Mouse (Mus musculus): ENCODE results near the gene Phlda1. TPM values are rescaled to one million over a fixed set of nuclear protein-coding genes. Genes with fewer than 3 reads are reported as not detected.

The Phlda1 gene
- polyA plus RNA-seq, 1 experiment: 23.2 TPM

DNA sequence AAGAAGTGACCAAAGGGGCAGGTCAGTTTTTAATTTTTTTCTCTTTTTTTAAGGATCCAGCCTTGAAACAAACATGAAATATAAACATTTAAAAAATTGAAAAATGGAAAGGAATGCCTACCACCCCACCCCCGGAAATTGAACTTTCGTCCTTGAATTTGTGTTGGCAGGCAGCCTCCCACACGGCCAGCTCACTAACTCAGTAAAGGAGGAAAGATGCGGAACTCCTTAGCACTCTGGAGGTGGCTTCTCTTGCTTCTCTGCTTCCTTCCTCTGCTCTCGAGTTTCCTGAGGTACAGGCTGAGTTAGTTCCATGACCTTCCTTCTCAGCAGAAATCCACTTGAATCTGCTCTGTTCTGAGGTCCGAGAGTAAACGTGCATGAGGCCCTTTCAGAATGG lies 4.7 kb downstream of the Phlda1 start:
- Histone ChIP-seq H3K4me3 (ENCODE audit: insufficient read depth, low read length) (no peak overlapping the region), H3K27ac (ENCODE audit: insufficient read depth, low read length) (no peak overlapping the region), H3K4me1 (ENCODE audit: control insufficient read depth, insufficient read depth, low read length) (no peaks in the 10 kb centered on the region; the same call in 1 of the 2 replicates)
- no peak for TF ChIP-seq POLR2A (IDR thresholded peaks at IDR 0.05; ENCODE audit: extremely low read depth, insufficient read depth, low read length)
- TF ChIP-seq CTCF (IDR thresholded peaks at IDR 0.05; ENCODE audit: extremely low read depth, insufficient read depth, low read length): no peak

DNA sequence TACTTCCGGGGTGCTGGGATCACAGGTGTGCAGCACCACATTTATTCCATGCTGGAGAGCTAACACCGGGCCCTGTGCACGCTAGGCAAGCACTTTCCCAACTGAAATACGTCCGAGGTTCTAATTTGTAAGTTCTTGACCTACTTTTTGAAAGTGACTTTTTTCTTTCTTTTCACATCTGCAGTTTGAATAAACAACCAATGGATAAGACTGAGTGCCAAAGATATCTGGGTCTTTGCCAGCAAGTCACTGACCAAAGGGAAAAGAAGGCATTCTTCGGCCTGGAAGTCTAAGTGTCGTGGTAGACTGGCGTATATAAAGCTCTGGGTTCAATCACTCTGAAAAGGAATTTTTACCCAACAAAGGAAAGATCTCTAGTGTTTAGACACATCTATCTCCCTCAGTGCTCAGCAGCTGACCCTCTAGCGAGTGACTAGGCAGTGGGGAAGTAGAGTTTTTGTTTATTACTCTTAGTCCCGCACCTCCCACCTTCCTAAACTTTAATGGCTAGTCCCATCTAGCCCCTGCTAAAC lies 6.0 kb downstream of the Phlda1 start:
- no peak for TF ChIP-seq CTCF (IDR thresholded peaks at IDR 0.05; ENCODE audit: extremely low read depth, insufficient read depth, low read length)
- no peak for TF ChIP-seq POLR2A (IDR thresholded peaks at IDR 0.05; ENCODE audit: extremely low read depth, insufficient read depth, low read length)
- Histone ChIP-seq H3K27ac (ENCODE audit: insufficient read depth, low read length) (no peak overlapping the region), H3K4me1 (ENCODE audit: control insufficient read depth, insufficient read depth, low read length) (no peaks in the 10 kb centered on the region; the same call in 1 of the 2 replicates), H3K4me3 (ENCODE audit: insufficient read depth, low read length) (no peak overlapping the region)

GRCm38 (mm10) chr10:111514282-111514885 lies 8.3 kb downstream of the Phlda1 start:
- TF ChIP-seq POLR2A (IDR thresholded peaks at IDR 0.05; ENCODE audit: extremely low read depth, insufficient read depth, low read length) (no peak), CTCF (IDR thresholded peaks at IDR 0.05; ENCODE audit: extremely low read depth, insufficient read depth, low read length) (no peak)
- Histone ChIP-seq H3K27ac (ENCODE audit: insufficient read depth, low read length) (no peak overlapping the region), H3K4me3 (ENCODE audit: insufficient read depth, low read length) (no peak overlapping the region), H3K4me1 (ENCODE audit: control insufficient read depth, insufficient read depth, low read length) (no peaks in the 10 kb centered on the region; the same call in 1 of the 2 replicates)

DNA sequence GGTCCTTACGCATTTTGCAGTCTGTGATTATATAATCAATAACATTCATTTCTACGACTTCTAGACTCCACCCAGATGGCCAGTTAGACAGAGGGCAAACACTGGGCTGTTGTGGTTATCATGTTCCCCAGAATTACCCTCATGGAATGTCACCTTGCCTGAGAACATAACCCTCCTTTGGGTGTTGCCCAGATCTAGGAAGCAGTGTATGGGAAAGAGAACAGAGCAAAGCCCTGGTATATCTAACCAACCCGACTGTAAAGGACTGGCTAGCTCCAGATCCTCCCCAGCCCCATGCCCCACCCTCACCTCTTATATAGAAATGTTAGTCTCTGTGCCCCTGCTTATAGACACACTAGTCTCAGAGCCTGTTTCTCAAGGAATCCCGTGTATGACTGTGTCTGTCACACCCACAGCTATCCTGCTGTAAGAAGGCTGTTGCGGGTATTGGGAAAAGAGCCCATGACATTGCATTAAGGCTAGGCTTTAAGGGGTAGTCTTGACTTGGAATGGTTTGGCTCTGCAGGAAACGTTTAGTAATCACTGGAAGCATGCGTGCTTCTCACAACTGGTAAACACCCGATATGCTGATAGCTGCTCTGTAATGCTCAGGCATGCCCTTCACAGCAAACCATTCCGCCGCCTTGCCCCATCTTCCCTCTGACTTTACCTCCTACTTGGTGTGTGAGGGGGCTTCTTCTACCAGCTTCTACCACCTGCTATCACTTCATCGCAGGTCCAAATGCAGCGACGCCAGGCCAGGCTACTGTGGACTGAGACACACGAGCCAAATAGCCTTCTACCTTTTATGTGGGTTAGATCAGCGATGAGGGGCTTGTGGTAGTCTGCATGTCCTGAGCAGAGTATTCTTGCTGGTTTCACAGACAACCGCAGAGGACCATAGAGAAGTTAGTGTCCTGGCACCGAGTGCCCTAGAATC lies 9.3 kb downstream of the Phlda1 start:
- no peak overlapping the region for H3K27ac ChIP-seq (ENCODE audit: insufficient read depth, low read length)
- no peak for TF ChIP-seq CTCF (IDR thresholded peaks at IDR 0.05; ENCODE audit: extremely low read depth, insufficient read depth, low read length)
- TF ChIP-seq POLR2A (IDR thresholded peaks at IDR 0.05; ENCODE audit: extremely low read depth, insufficient read depth, low read length): no peak
- H3K4me3 ChIP-seq (ENCODE audit: insufficient read depth, low read length): no peak overlapping the region
- no peaks in the 10 kb centered on the region for H3K4me1 ChIP-seq (ENCODE audit: control insufficient read depth, insufficient read depth, low read length)

GRCm38 (mm10) chr10:111516172-111516588 lies 10.1 kb downstream of the Phlda1 start:
- H3K4me1 ChIP-seq (ENCODE audit: control insufficient read depth, insufficient read depth, low read length): no peaks in the 10 kb centered on the region
- no peak overlapping the region for H3K4me3 ChIP-seq (ENCODE audit: insufficient read depth, low read length)
- no peak overlapping the region for H3K27ac ChIP-seq (ENCODE audit: insufficient read depth, low read length)
- no peak for TF ChIP-seq CTCF (IDR thresholded peaks at IDR 0.05; ENCODE audit: extremely low read depth, insufficient read depth, low read length)

DNA sequence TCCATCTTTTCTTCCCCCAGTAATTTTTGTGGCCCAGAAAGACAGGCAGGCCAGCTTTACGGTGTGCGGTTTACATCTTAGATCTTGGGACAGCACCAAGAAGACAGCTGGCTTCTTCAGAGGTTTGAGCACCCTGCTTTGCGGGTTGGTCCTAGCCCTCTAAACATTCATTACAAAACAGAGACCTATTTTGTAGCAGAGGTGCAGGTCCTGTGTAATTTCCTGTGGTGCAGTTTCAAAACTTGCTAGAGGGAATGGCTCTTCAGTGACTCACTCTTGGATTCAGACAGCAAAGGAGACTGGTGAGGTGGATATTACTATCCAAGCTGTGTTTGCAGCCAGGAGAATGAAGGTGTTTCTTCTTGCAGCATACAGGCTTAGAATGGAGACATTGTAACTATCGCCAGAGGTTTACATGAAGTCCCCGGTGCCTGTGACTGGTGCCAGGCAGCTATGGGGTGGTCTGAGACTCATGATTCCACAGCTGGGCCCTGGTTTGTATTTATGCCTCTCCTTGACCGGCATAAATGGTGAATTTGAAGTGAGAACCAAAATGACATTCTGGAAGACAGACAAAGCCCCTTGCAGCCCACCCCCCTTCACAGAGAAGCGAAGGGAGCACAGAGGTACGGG lies 10.8 kb downstream of the Phlda1 start:
- Histone ChIP-seq H3K27ac (ENCODE audit: insufficient read depth, low read length) (no peak overlapping the region), H3K4me1 (ENCODE audit: control insufficient read depth, insufficient read depth, low read length) (no peaks in the 10 kb centered on the region), H3K4me3 (ENCODE audit: insufficient read depth, low read length) (no peak overlapping the region)
- TF ChIP-seq POLR2A (IDR thresholded peaks at IDR 0.05; ENCODE audit: extremely low read depth, insufficient read depth, low read length) (no peak), CTCF (IDR thresholded peaks at IDR 0.05; ENCODE audit: extremely low read depth, insufficient read depth, low read length) (no peak)

DNA sequence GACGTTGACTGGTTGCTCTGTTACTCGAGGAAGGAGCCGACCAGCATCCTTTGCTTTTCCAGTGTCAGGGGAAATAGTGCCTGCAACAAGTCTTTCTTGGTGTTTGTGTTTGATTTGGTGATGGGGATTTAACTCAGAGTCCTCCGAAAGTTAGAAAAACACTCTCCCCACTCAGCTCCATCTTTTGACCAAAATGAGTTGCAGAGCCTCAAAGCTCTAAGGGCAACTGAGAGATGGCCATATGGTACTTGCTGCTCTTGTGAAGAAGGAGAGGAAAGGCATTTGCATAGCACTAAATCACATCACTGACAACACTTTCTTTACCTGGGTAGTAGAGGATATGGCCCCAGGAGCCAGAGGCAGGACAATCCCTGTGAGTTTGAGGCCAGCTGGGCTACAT lies 12.3 kb downstream of the Phlda1 start:
- Histone ChIP-seq H3K4me3 (ENCODE audit: insufficient read depth, low read length) (no peak overlapping the region), H3K27ac (ENCODE audit: insufficient read depth, low read length) (no peak overlapping the region), H3K4me1 (ENCODE audit: control insufficient read depth, insufficient read depth, low read length) (no peaks in the 10 kb centered on the region)
- no peak for TF ChIP-seq POLR2A (IDR thresholded peaks at IDR 0.05; ENCODE audit: extremely low read depth, insufficient read depth, low read length)
- TF ChIP-seq CTCF (IDR thresholded peaks at IDR 0.05; ENCODE audit: extremely low read depth, insufficient read depth, low read length): no peak

GRCm38 (mm10) chr10:111519620-111520370 lies 13.7 kb downstream of the Phlda1 start:
- no peak overlapping the region for H3K27ac ChIP-seq (ENCODE audit: insufficient read depth, low read length)

GRCm38 (mm10) chr10:111520621-111521020 lies 14.5 kb downstream of the Phlda1 start:
- TF ChIP-seq CTCF (IDR thresholded peaks at IDR 0.05; ENCODE audit: extremely low read depth, insufficient read depth, low read length): no peak
- no peak for TF ChIP-seq POLR2A (IDR thresholded peaks at IDR 0.05; ENCODE audit: extremely low read depth, insufficient read depth, low read length)
- H3K4me3 ChIP-seq (ENCODE audit: insufficient read depth, low read length): no peak overlapping the region
- no peaks in the 10 kb centered on the region for H3K4me1 ChIP-seq (ENCODE audit: control insufficient read depth, insufficient read depth, low read length)
- no peak overlapping the region for H3K27ac ChIP-seq (ENCODE audit: insufficient read depth, low read length)

More at GRCm38 (mm10) chr10:111519620-111520370, 13.7 kb downstream of the Phlda1 start:
- Histone ChIP-seq H3K4me3 (ENCODE audit: insufficient read depth, low read length) (no peak overlapping the region), H3K4me1 (ENCODE audit: control insufficient read depth, insufficient read depth, low read length) (no peaks in the 10 kb centered on the region)
- no peak for TF ChIP-seq CTCF (IDR thresholded peaks at IDR 0.05; ENCODE audit: extremely low read depth, insufficient read depth, low read length)
- no peak for TF ChIP-seq POLR2A (IDR thresholded peaks at IDR 0.05; ENCODE audit: extremely low read depth, insufficient read depth, low read length)
